Mouse (Mus musculus): Measurements from ENCODE around the gene Gm21958.

Gm21958 gene

DNA sequence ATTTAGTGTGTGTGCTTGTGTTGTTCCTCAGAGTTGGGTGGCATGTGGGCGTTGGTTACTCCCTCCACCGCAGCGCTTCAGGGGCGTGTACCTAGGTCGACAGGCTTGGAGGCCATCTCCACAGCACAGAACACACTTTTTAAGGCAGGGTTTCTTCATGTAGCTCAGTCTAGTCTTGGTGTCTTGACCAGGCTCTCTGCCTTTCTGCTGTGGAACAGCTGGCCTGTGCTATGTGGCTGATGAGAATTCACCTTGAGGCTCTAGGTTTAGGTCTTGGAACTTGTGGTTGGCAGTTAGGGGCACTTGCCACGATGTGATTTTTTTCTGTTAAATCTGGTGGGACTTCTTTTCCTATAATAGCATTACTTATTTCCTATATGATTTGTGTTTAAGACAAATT lies at the start of gene Gm21958:
Gene Gm21958, minus strand, starts transcription at position 101 of the 400 bp plus-strand sequence.
- DNase-seq (ENCODE audit: low spot score in 2 of 2): no peak

DNA sequence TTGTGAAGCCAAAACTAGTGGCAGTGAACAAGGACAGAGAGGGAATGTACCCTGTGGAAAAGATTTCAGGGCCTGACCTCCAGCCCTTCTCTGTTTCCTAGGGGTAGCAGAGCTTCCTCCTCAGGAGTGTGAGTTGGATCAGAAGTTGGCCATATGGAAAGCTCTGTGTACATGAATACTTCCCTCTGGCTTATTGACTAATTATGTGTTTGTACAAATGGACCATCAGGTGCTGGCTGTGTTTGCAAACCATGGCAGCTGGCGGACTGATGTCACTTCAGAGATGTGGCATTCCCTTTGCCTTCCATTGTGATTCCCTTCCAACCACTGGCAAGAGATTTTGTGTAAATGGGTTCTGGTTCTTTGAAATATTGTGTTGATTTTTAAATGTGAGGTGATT lies 47.1 kb upstream of the Gm21958 start:
- DNase-seq (ENCODE audit: low spot score in 2 of 2): no peak

DNA sequence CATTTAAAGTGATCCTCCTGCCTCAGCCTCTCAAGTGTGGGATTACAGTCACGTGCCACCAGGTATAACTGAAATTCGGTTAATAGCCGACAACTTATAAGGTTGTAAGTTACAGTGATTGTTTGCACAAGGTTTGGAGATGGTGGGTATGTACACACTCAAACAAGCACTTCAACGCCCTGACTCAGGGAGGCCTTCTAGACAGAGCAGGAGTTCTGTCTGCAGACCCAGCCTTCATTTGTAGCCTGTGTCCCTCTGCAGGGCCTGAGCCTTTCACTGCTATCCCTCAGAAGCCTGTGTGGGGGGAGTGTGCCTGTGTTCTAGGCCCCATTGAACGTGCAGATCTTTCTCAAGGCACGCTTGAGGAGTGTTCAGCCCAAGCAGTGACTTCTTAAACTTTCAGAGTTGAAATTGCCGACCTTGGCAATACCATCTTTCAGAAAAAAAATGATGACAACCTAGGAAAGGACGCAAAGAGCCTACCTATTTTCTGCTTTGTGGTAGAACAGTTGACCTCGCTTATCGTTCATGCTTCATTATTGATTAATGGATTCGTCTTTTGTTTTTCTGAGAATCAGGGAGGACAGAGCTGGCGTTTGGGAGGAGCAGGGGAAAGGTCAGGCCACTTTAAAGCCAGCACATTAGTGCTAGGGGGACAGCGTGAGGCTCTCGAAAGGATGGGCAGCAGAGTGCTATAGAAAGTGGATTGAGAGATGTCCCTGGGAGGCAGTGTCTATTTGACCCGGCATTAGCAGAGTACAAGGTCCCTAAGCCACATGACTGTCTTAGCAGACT lies 46.4 kb upstream of the Gm21958 start:
- no peak for DNase-seq (ENCODE audit: low spot score in 2 of 2)

DNA sequence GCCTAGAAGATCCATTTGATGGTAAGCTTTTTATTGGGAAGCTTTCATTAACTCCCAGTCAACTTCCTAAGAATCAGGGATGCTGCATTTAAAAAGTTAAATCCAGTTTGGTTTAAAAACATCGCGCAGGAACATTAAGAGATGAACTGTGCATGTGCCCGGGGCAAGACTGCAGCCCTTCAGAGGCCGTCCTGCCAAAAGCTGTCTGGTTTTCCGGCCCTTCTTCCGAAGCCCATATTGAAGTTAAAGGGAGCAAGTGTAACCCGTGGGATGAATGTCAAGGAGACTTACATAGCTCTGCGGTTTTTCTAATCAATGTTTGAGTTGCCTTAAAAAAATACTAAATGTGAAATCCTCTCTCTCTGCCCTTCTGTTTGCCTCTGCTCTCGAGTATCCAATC lies 45.1 kb upstream of the Gm21958 start:
- no peak for DNase-seq (ENCODE audit: low spot score in 2 of 2)

DNA sequence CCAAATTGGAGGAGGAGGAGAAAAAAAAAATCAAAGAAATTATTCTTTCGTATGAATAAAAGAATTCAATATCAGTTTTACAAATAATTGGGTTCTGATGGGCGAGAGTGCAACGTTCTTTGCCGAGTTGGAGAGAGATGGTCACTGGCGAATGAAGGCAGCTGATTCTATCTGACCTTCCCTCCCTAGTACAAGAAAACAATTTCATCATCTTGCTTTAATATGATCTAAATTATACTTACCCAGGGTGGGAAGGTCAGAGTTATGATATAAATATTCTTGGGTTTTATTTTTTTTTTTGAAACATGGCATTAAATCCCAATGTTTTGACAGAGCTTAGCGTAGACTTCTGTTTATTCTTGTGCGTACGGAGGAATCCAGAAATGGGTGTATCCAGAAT lies 43.3 kb upstream of the Gm21958 start:
- DNase-seq (ENCODE audit: low spot score in 2 of 2): no peak

DNA sequence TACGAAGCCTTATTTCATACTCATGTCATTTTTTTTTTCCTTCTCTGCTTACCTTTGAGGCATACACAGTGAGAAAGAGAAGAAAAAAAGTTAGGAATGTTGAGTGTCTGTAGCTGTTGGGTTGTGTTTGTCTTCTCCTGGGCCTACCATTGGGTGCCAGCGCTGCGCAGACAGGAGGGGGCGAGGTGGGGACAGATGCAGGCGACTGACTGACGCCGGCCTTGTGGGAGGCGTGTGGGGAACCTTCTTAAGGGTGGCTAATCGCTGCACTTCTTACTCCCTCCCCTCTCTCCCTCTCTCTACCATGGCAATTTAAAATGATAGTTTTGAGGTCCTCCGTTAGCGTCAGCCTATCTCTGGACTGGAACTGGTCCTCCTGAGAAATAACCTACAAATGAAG lies 41.9 kb upstream of the Gm21958 start:
- DNase-seq (ENCODE audit: low spot score in 2 of 2): no peak

DNA sequence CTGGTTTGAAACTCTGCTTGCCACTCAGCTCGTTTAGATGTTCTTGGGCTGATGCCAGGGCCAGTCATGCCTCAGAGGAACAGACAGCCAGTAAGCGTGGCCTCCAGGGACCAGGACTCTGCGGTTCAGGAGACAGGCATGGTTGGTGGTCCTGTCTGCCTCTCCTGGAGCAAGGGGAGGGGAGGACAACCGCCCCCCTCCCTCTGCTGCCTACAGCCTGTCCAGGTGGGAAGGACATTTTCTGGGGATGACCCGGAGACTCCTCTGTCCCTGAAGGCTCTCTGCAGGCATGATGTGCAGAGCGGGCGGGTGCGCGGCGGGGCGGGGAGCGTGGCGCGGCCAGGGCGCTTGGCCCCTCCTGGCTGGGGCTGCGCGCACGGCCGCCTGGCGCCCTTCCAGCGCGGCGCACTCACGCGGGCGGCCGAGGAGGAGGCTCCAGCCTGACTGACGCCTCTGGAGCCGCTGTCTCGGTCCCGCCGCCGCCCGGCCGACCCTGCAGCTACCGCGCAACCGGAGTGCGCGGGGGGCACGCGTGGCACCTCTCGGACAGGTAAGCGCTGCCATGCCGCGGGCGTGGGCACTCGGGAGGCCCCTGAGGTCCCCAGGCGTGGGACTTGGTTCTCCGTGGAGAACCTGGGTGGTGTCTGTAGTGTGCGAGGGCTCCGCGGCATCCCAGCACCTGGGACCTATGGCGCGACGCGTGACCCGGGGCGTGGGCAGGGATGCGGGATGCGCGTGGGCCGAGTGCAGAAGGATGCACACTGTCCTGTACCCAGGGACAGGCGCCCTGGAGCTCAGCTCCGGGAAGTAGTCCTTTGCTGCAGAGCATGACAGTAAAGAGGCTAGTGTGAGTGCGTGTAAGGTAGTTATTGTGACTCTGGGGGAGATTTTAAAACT lies 41.2 kb upstream of the Gm21958 start, which contains the start of gene Smad9:
Gene Smad9, plus strand, starts transcription at position 438 of the 897 bp plus-strand sequence.
- no peak for DNase-seq (ENCODE audit: low spot score in 2 of 2)

DNA sequence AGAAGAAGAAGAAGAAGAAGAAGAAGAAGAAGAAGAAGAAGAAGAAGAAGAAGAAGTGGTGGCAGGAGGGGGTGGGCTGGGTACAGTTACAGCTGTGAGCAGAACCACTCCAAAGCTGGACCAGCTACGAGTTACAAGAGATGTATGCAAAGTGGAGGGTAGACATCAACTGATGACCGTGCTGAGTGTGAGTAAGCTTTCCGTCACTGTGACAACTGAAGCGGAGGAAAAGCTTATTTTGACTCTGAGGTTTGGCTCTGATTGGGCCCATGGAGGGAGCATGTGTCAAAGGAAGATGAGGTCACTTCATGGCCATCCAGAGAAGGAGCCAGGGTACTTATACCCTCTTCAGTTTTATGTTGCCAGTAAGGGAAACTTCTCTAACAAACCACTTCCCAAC lies 39.3 kb upstream of the Gm21958 start:
- no peak for DNase-seq (ENCODE audit: low spot score in 2 of 2)

DNA sequence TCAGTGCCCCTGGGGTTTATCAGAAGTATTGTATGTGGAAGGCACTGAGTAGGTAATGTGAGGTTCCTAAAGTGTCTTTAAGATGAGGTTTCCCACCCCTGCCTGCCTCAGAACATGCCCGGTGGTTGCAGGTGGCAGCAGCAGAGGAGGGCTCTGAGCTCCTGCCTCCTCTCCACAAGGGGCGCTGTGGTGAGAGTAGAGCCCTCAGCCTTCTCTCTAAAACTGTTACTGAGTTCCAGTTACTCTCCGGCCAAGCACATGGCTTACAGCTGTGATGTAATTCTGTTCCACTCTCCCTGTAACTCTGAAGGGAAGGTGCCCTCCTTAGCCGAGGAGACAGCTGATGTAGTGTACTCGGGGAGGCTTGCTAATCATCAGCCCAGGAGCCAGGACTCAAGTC lies 31.6 kb upstream of the Gm21958 start:
- no peak for DNase-seq (ENCODE audit: low spot score in 2 of 2)

DNA sequence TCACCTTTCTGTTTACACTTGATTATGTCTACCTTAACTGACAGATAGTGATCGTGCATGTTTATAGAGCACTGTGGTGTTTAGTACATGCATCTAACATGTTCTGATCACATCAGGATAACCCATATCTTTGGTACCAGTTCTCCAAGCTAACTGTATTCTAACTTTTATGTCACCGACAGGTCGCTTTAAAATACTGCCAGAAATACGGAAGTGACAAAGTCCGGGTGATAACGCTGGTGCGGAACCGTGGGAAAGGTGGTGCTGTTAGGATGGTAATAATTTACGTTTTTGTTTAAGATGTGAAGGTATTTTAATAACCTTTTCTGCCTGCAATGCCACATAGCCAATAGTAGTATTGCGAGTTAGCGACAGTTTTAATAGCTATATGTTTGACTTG lies 27.8 kb upstream of the Gm21958 start:
- no peak for DNase-seq (ENCODE audit: low spot score in 2 of 2)

DNA sequence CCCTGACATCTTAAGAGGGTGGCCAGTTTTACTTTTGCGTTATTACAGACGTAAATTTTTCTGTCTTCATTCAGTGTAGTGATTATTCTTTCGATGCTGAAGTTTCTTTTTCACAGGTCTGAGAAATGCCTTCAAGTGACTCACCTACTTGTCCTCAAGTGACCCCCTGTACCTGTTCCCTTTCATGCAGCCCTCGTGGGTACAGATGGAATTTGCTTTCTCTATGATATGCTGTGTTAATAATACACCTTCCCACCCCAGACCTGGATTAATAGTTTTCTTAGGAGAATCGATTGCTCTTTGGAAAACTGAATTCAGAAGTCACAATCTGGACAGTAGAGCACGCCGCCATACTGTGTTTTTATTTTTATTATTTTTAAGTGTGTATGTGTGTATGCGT lies 23.2 kb upstream of the Gm21958 start:
- no peak for DNase-seq (ENCODE audit: low spot score in 2 of 2)

DNA sequence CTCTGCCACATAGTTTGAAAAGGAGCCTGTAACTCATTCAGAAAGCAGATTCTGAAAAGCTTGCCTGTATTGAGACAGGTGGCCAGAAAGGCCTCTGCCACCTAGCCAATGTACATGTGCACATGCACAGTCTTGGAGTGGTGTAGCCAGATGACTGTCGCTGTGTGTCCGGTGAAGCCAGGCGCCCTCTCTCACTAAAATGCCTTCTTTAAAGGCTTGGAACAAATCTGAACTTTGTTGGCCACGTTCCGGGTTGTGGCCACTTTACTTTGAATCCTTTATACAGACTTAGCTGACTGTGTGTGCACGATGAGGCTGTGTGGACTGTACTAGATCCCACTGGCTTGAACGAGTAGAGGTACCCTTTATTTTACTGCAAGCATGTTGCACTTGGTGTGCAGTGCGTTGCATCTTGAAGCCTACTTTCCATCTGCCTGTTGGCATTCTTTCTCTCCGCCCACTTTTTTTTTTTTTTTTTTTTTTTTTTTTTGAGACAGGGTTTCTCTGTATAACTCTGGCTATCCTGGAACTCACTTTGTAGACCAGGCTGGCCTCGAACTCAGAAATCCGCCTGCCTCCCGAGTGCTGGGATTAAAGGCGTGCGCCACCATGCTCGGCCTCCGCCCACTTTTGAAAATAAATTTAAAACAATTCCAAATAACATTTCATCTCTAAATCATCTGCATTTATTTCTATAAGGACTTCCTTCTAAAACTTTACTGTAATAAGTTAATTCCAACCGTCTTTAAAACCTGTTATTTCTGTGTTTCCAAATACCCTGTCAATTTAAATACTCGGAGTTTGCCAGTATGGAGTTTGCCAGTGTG lies 22.2 kb upstream of the Gm21958 start:
- DNase-seq (ENCODE audit: low spot score in 2 of 2): no peak

DNA sequence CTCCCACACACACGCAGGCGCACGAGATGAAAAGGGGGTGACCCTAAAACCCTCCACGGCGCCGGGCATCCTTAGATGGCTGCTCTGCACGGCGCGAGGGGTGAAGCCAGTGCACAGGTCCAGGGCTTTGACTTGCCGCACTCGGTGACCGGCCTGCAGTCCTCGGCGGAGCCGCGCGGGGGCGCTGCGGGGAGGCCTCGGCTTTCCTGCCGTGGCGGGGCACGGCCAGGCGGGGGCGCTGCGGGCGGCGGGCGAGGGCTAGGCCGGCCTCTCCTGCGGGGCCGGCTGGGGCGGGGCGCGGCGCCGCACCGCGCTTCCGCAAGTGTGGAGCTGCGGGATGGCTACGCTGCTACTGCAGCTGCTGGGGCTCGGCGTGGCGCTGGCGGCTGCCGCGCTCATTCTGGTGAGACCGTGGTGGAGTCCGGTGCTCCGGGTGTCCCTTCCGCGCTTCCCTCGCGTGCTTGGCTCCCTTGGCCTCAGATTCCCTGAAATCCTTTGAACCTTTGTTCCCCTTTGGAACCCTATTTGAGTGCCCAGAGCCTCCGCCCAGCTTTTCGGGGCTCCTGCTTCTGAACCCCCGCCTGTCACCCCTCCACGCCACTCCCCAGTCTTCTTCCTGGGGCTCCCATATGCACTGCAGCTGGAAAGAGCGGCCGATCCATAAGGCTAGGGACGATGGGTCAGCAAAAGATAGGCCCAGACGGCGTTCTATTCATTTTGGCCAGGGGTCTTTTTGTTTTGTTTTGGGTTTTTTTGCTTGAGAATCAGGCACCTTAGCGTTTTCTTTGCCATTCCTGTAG lies 21.3 kb upstream of the Gm21958 start, which contains the start of the genes Exosc8 and Alg5:
Gene Exosc8, minus strand, starts transcription at position 147 of the 800 bp plus-strand sequence.
Gene Alg5, plus strand, starts transcription at position 293 of the 800 bp plus-strand sequence.
- peak; percentile 87 to 94 for DNase-seq (ENCODE audit: low spot score in 2 of 2)

DNA sequence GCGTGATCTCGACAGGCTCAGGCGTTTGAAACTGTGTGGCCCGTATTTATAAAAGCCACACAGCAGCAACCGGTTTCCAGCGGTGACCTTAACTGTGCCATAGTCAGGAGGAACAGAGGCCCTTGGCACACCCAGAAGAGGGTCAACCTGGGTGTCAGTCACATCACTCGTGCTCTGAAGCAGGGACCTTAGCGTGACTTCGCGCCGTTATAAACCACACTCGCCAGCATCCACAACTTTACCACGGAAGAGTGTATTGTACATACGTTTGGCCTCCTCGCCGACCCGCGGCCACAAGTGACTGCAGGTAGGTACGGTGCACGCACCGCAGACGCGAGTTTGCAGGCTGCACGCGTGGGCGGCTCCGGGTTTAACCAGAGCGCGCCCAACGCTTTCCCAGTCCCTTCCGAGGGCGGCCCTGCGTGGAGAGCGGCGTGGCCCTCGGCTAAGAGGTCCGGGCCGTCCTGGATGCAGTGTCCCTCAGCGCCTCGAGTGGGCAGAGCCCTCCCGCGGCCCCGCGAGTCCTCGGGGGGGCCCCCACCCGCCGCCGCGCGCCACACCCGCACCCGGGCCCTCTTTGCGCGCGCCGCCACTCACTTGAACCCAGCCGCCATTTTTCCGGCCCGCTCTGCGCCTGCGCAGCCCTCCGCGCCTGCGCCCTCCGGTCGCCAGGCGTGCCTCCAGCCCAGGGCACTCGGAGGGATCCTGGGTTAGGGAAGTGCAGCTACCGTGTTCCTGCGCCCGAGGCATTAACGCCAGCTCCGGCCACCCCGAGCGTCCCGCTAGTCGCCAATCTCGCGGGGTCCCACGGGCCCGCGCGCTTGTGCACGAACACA lies 20.5 kb upstream of the Gm21958 start:
- peak; percentile 89 to 90 for DNase-seq (ENCODE audit: low spot score in 2 of 2)

DNA sequence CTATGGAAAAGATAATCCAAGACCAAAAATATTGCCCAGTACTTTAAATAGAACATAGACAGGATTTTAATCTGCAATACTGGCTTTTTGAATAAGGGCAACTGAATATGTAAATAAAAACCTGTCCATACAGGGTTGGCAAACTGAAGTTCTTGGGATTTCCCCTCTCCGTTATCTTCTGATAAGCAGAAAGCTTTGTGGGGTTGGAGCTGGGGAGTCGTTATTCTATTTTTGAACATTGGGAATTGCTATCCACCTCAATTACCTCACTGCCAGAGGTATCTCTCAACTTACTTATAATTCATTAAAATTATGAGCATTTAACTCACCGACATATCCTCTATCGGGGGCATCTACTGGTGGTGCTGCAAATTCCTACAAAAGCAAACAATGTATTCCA lies 18.2 kb upstream of the Gm21958 start:
- no peak for DNase-seq (ENCODE audit: low spot score in 2 of 2)

DNA sequence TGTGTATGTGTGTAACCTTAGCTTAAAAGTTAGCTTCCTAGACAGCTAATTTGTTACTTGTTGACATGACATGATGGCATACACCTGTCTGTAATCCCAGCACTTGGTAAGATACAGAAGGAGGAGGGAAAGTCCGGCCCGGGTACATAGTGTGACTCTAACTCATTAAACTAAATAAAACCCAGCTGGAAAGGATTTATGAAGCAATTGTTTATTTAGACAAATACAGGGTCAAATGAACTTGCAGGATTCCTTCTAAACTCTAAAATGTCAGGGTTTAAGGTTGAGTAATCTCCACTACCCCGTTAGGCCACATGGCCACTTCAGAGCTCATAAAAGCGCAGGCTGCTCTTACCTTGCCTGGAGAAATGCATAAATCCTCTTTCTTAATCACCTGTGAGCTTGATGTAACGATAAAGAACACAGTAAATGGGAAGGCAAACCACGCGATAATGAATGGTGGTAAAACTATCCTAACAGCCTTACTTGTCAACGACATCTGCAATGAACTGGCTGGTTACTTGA lies 17.5 kb upstream of the Gm21958 start:
- no peak for DNase-seq (ENCODE audit: low spot score in 2 of 2)

DNA sequence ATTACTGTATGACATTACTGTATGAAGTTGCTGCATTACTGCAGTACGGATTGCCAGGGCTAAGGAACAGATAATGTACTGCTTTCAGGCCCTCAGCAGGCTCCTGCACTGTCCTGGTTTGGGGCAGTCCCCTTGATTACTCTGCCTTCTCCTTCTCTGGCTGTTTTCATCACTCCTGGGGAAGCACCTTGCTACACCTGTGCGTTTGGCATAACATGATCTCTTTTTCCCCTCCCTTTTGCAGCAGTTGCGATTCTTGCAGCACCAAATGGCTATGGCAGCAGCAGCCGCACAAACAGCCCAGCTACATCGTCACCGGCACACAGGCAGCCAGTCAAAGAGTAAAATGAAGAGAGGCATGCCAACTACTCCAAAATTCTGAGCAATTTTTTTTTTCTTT lies 13.9 kb upstream of the Gm21958 start:
- DNase-seq (ENCODE audit: low spot score in 2 of 2): no peak

DNA sequence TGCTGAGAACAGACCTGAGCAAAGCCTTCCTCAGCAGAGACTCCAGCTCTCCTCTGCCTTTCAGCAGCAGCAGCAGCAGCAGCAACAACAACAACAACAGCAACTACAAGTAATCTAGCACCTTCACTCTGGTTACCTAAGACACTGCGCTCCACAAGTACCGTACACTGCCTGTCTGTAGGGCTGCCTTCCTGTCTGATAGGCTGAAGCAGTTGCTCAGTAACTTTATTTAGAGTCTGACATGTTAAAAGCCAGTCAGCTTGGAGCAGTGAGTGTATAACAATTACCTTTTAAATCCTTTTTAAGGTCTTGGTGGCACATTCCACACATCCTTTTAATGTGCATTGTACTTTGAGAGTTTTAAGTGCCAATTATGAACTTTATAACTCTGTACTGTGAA lies 13.4 kb upstream of the Gm21958 start:
- DNase-seq (ENCODE audit: low spot score in 2 of 2): no peak

DNA sequence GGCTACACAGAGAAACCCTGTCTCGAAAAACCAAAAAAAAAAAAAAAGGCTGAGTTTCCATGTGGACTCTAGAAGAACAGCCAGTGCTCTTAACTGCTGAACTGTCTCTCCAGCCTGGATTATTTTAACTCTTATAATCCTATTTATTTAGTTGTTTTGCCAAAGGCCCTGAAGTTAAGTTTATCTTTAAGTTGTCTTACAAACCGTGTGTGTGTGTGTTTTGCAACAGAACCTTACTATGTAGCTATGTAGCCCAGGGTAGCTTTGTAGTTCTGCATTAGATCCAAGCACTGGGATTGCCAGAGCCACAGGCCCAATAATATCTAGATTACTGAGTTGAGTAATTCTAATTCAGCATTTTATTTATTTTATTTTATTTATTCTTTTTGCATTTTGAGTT lies 11.2 kb upstream of the Gm21958 start:
- no peak for DNase-seq (ENCODE audit: low spot score in 2 of 2)
